Mouse (Mus musculus) erythroblast, embryonic 14.5 days (primary cell): ENCODE measurements around the gene Ufsp1.
A peak's percentile ranks its signal among the peaks of the same experiment; 100 is the strongest.

Experiments used
- GATA1 ChIP-seq: IDR thresholded peaks from 2 replicates; pipeline ENCODE4 v1.6.1; 2012; ENCODE audit warnings: low read length, inconsistent platforms, mixed read lengths
- TAL1 ChIP-seq: IDR thresholded peaks from 3 replicates; pipeline ENCODE4 v1.6.1; 2012; ENCODE audit warnings: low read length, inconsistent platforms, mixed read lengths

DNA sequence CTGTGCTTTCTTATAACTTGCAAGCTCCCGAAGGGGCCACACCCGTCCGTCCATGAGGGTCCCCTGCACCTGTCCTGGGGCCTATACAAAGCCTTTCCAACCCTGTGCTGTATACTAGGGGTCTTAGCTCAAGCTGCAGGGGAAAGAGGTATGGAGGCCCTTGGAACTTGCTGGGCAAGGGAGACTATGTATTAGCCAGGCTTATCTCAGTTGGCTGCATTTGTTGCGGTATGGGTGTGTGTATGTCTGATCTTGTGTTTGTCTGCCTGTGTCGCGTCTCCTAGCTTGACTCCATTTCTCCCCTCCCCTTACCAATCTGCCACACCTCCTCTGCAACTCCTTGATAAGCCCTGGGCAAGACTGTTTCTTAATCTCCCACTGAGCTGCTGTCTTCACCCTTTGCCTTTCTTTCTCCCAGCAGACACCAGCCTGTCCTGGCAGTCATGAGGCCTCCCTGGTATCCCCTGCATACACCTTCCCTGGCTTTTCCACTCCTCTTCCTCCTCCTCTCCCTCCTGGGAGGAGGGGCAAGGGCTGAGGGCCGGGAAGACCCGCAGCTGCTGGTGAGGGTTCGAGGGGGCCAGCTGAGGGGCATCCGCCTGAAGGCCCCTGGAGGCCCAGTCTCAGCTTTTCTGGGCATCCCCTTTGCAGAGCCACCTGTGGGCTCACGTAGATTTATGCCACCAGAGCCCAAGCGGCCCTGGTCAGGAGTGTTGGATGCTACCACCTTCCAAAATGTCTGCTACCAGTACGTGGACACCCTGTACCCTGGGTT lies 4.7 kb upstream of the Ufsp1 start:
- peak; percentile 95 for TF ChIP-seq TAL1
- TF ChIP-seq GATA1 = peak; percentile 94
